Mouse (Mus musculus) heart, postnatal 25 days (tissue): ENCODE results near the gene Cdrt4. TPM values are rescaled to one million over a fixed set of nuclear protein-coding genes. Genes with fewer than 3 reads are reported as not detected.

Source experiments
- DNase-seq: peaks from one replicate; pipeline ENCODE4 v3.0.0; 2022; ENCODE audit warnings: low spot score
- intact Hi-C: fragments of 180-260 bp; cut with DNase I; formaldehyde crosslinking; loops from one replicate; pipeline ENCODE4 v1.15.1; 2025
- total RNA-seq, 2 experiments: library from RNA; stranded (reverse); gene quantifications; 2 replicates each; pipeline ENCODE4 v1.2.3; 2021

Cdrt4 gene
- total RNA-seq, 2 experiments from 2014 or later, result not detected

DNA sequence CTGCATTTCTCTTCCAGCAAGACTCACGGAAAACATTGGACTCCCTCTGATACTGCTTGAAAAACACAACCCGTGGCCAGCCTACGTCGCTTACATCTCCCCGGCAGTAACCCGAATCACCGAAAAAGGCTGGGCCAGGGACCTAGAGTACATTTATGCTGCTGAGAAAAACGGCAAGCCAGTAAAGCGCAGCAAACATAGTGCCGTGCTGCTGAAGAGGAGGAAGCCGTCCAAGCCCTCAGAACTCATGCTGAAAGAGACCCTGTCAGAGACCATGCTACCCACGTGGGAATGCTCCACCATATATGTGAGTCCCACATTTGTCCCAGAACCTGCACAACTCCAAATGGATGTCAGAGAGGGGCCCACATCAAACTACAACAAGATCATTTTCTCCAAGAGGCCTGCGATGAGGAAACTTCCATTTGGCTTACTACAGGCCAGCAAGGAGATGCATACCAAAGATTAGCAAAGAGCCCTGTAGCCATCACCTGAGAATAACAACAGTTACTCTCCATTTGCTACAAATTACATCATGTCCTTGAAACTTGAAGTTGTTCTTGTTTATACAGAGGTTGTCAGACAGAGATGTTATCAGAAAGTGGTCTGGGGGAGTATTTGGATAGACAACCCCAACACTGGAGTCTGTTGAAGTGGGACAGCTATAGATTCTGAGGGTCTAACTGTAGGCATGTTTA, 41.7 kb downstream of the Cdrt4 start:
- intact Hi-C loops, result no loop called here
- no peak for DNase-seq

DNA sequence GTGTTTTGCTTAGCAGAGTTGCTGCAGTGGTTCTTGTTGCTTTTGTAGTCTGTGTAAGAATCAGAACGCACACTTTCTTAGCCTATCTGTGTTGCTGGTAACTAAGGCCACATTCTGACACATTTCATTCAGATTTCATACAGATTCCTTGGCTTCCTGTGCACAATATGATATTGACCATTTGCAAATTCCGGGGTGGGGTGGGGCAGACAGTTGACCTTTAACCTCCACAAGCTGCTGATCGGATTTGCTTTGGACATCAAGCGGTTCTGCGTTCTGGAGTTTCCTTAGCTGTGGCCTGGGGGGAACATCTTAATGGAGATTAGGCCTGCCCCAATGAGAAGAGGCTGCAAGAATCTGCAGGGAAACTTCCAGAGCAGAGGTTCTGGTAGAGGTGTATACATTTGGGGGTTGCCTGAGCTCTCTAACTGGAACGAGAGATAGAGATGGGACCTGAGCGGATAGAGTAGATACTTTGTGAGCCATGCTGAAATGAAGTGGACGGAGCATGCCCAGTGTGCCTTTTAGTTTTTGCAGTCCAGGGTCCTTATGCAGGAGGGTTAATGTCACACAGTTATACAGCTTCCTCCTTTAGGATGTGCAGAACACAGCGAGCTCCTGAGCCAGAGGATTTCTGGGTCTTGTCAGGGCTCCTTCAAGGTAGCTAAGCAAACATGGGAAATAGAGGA, 44.2 kb downstream of the Cdrt4 start:
- DNase-seq, result no peak
- intact Hi-C loops, result loop anchor here (5.0 kb wide), 1 partner anchor 73 kb away; no protein-coding TSS in a partner anchor

DNA sequence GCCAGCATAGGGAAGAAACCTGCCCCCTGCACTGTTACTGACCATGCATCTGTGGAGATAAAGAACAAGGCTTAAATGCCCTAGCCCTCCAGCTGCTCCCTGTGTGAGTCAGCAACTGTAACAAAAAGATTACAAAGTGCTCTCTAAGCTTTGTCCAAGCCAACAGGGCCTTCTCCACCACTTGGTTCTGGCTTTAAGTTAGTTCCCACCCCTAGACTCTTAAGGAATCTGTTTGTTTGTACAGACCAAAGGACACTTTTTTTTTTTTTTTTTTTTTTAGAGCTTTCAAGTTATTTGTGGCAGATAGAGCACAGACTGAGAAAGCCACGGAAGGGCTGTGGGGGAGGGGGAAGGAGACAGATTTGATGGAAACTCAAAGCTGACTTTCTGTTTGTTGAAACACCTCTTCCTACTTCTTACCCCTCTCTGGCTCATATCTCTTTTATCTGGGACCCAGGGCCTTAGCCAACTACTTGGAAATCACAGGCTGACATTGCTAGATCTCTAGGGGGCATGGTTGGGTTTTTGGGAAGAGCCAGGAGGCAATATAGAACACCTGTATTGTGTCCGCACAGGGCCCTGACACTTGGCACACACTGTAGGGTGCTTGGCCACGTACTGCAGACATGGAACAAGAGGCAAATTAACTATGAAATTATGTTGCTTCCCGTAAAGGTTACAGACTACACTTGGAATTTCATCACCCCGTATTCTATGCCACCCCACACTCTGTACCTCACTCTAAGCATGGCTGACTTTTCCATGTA, 44.9 kb downstream of the Cdrt4 start:
- DNase-seq, result no peak
- intact Hi-C loops, result loop anchor here (2.0 to 5.0 kb wide), 2 partner anchors 74 to 139 kb away; no protein-coding TSS in a partner anchor

DNA sequence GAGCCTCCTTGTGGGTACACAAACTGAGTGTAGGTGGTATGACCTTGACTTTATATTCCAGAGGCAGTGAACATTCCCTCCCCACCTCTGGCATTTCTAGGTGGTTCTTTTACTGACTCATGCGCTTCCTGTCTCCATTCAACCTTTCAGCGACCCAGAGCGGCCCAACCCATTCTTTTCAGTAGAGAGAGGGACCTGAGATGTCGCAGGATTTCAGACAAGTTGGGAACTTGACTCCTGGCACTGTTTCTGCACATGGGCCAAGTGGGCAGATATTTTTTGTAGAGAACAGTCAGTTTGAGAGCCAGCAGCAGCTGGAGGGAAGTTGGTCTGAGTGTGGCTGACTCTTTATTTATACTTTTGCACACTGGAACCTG, 45.5 kb downstream of the Cdrt4 start:
- no peak for DNase-seq
- intact Hi-C loops, result loop anchor here (2.0 to 5.0 kb wide), 2 partner anchors 74 to 138 kb away; no protein-coding TSS in a partner anchor

DNA sequence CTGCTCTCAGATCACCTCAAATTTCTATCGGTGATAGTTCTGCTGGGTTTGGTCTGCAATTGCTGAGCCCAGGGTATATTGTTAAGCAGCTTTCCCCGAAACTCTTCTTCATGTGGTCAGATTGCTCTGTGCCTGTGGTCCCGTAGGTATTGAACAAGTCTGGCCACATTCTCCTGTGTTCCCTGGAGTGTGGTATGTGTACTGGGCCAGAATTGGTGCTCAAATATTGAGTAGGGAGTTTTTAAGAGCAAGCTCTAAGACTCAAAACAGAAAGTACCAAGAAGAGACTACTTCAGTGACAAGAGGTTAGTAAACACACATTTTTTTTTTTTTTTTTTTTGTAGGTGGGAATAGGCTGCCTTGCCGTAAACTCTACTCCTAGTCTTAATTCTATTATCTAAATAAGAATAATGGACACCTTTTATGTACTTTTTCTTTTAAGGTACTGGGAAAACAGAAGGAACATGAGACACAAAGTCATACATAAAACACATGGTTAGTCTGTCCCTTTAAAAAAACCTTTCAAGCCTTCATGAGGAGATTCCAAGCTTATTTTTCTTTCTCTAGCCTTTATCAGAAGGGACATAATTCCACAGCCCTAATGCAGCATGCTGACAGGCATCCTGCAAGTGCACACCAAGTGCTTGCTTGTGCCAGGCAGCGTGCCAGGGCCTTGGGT, 46.2 kb downstream of the Cdrt4 start:
- no peak for DNase-seq
- intact Hi-C loops, result loop anchor here (2.0 to 5.0 kb wide), 2 partner anchors 75 to 138 kb away; no protein-coding TSS in a partner anchor

DNA sequence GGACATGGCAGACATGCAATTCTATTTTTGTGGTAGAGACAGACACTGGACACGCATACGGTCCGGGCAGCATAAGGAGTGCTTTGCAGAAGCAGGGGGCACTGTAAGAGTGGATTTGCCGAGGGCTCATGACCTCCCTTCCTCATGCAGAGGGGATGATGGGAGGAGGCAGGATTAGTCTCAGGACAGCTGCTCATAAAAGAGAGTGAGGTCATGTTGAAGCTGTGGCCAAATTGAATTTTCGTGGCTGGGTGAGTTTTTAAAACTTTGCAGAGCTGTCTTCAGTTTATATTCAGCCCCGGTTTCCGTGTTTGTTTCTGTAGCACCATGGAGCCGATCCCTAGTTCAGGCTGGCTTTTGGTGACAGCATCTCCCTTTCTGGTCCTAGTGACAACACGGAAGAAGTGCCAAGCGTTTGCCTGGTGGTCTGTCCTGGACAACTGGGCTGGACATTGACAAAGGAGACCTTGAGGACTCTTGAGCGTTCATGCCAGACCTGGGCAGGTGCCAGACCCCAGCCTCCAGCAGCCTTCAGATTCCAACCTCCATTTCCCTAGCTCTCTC, 46.8 kb downstream of the Cdrt4 start:
- peak; percentile 51 for DNase-seq
- intact Hi-C loops, result loop anchor here (2.0 to 5.0 kb wide), 2 partner anchors 75 to 137 kb away; no protein-coding TSS in a partner anchor

DNA sequence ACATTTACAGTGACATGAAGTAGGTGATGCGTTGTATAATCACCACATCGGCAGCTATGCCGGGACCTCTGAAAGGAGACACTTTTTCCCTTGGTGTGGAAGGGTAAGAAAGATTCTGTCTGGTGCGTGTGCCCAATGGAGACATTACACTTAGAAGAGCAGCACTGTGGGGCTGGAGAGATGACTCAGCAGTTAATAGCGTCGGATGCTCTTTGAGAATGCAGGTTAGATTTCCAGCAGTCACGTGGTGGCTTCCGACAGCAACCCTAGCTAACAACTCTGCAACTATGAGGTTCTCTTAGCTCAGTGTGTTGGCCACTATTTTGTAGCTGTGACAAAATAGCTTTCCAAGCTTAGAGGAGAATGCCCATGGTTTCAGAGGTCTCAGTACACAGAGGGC, 49.1 kb downstream of the Cdrt4 start:
- intact Hi-C loops, result no loop called here
- DNase-seq, result no peak

DNA sequence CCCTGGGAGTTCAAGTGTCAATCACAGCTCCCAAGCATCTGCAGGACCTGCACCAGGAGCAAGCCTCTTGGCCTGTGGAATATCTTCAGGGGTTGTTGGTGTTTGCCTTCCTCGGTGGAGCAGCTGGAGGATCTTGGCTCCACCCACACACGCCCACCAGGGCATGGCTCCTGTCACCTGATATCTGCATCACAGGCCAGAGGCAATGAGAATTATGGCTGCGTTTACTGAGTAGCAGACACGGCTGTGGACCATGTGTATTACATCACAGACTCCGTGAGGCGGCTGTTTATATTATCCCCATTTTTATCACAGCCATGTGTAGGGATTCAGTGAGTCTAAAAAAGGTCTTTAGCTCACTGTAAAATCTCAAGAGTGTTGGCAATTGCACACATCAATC, 53.6 kb downstream of the Cdrt4 start:
- no peak for DNase-seq
- intact Hi-C loops, result no loop called here

DNA sequence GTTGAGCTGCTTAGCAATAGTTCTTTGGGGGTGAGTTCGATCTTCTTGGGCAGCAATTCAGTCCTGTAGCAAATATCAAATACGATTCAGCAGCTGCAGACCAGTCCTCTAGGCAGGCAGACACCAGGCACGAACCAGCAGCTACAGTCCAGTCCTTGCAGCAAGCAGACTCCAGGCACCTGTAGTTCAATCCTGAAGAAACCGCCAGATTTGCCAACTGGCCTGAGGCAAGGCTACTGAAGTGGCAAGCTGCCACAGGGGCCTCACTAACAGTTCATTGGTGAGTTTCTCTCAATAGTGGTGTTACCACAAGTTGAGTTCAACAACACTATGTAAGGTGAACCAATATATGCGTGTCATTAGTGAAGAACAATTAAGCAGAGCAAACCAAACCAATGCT, 56.4 kb downstream of the Cdrt4 start:
- DNase-seq, result no peak
- intact Hi-C loops, result no loop called here

DNA sequence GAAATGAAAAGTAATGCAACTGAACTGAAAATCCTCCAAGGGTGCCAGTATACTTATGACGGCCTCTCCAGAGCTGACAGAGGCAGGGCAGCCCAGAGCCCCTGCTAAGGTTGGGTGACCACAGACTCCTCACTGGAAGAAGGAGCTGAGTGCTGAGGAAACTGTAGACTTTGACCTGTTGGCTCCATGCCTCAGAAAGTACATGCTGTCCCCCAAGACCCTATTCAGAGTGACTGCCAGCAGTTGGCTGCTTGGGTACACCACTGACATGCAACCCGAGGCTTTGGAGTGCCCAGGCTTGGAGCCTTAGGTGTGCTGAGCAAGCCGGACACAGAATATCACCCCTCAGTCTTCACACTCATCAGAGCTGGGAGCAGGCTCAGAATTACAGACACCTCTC, 57.0 kb downstream of the Cdrt4 start:
- no peak for DNase-seq
- intact Hi-C loops, result no loop called here

DNA sequence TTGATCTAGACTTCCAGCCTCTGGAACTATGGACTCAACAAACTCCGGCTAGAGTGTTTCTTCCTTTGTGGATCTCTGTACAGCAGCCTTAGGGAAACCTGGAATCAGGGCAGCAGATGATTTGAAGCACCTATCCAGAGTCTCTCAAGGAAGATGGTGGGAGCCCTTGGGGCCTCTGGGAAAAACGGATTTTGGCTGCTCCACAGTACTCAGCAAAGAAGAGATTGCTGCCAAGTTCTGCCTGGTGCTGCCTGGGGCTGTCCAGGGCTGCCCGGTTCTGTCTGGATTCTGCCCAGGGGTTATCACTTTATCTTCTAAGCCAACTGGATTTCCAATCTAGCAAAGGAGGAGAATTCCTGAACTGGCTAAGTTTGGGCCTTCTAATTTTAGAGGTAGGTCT, 58.8 kb downstream of the Cdrt4 start:
- no peak for DNase-seq
- intact Hi-C loops, result no loop called here

DNA sequence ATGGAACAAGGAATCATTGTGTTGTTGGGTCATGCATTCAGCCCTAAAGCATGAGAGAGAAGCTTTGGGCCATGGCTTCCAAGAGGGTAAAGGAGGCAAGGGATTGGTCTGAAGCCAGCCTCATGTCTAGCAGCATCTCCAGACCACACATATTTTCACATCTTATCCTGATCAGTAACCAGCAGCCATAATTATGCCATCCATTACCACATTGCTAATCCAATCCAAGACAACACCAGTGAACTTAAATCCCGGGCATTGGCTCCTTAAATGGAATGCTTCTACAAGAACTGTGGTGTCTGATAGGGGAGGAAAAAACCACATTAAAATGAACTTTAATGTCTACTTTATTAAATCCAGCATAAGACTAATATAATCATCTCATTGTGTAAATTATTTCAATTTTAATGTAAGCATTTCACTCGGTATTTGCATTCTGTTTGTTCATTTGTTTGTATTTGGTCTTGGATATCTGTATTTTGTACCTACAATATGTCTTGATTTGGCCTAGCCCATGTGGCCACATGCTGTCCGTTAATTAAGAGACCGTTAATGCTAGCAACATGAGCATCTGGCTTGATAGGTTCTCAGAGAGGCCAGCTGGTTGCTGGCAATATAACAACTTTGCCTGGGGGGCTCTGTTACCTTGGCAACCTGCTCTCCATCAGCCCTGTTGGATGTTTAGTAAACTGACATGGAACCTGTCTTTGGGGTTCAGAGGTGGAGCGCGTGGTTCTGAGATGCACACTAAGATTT, 66.5 kb downstream of the Cdrt4 start:
- no peak for DNase-seq
- intact Hi-C loops, result no loop called here

DNA sequence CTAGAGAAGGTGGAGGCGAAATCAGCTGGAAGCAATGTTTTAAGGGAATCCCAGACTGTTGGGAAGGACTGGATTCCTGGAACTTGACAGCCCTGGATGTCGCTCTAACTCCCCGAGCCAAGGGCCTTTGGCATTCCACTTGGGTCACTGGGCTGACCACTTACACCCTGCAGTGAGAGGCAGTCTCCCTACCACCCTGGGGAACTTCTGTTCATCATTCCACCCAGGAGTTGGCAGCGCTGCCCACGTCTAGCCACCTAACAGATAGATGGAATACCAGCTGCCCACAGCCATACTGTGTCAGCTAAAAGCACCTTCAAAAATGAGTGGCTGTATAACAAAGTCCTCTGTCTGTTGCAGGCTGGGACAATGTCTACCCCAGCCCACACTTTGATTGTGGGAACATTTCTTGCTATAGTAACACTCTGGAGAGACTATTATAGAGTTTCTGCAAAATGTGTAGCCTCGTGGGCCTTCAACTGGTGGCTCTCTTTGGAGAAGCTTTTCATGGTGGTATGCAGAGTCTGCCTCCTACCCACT, 67.2 kb downstream of the Cdrt4 start:
- no peak for DNase-seq
- intact Hi-C loops, result no loop called here

DNA sequence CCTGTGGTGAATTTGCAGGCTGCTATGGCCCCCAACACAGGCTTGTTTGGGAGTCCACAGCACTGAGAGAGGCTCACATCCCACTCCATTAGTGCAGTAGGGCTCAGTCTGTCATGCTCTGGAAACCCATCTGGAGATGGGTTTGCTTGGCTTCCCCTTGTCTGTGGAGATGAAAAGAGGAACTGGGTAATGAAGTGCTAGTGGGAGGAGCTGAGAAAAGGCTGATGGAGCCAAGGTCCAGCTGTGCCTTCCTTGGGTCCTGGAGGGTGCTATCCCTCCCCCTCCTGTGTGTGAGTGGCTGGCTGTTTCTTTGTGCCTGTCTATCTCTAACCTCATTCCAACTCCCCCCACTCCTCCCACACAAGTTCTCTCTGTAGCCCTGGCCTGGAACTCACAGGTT, 69.6 kb downstream of the Cdrt4 start:
- intact Hi-C loops, result no loop called here
- DNase-seq, result no peak

DNA sequence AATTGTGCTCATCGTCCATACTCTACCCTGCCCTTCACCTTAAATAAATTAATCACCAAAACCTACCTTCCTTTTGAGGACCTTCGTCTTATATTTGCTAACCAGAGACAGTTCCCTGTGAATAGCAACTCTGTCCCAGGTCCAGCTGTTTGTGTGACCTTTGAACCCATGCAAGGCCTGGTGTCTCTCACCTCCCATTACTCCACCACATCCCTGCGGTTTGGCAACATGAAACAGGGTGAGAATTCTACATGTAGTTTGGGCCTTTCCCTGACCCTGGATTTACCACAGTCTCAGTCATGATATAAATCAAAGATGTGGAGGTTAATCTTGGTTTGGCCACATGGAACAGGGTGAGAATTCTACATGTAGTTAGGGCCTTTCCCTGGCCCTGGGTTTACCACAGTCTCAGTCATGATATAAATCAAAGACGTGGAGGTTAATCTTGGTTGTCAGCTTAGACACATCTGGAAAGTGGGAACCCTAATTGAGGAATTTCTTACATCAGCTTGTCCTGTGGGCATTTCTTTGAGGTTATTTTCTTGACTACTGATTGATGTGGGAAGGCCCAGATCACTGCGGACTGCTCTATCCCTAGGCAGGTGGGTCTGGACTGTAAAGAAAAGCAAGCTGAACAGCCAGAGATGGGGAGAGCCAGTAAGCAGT, 70.3 kb downstream of the Cdrt4 start:
- no peak for DNase-seq
- intact Hi-C loops, result no loop called here

DNA sequence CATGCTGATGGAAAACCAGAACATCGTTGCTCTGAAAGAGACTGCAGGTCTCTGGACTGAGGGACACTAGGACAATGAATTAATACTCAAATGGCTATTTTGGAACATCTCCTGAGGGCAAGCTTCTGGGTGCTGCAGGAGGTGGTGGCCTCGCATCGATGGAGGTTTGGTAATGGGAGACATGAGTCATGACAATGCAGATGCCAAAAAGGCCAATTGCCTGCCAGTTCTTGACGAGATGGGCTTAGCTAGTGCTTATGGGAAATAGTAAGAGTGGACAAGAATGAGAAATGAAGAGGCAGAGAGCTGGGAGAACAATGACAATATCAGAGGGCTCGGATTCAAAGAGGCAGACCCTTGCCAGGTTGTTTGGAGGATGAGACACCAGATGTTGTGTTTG, 72.5 kb downstream of the Cdrt4 start:
- DNase-seq, result peak; percentile 50
- intact Hi-C loops, result no loop called here

DNA sequence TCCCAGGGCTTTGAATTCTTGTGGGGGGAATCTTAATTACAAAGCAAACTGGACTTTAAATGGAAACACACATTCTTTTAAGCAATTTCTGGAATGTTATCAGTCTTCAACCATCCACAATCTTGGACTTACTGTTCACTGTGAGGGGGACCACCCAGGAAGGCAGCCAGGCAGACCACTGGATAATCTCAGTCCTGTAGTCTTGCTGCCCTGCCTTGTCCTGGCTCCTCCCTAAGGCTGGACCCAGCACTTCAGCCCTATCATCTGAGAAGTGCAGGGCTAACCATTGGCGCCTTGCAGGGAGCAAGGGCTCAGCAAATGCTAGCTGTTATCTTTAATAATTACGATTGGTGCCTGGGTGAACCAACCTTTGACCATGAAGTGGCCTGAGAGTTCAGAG, 73.1 kb downstream of the Cdrt4 start:
- no peak for DNase-seq
- intact Hi-C loops, result no loop called here

DNA sequence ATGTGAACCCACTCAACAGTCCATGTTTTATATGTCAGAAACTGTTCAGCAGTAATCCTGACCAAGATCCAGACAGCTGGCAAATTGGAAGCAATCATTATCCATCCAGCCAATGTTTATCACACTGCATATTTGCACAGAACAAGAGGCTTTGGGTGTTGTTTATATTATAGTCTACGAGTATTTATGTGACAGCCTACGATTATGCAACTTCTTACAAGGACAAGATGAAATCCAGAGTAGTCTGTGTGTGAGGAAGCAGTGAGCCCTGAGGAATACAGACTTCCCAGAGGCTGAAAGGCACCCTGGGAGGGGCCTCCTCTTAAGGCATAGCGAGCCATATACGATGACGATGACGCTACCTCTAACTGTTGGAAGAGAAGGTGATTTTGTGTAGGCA, 74.5 kb downstream of the Cdrt4 start:
- intact Hi-C loops, result loop anchor here (5.0 kb wide), 1 partner anchor 107 kb away; no protein-coding TSS in a partner anchor

More for the DNA sequence above, 74.5 kb downstream of the Cdrt4 start:
- DNase-seq, result no peak
